Comparison of ENCODE assay signal across 8 mouse cellular contexts in the genomic region with DNA sequence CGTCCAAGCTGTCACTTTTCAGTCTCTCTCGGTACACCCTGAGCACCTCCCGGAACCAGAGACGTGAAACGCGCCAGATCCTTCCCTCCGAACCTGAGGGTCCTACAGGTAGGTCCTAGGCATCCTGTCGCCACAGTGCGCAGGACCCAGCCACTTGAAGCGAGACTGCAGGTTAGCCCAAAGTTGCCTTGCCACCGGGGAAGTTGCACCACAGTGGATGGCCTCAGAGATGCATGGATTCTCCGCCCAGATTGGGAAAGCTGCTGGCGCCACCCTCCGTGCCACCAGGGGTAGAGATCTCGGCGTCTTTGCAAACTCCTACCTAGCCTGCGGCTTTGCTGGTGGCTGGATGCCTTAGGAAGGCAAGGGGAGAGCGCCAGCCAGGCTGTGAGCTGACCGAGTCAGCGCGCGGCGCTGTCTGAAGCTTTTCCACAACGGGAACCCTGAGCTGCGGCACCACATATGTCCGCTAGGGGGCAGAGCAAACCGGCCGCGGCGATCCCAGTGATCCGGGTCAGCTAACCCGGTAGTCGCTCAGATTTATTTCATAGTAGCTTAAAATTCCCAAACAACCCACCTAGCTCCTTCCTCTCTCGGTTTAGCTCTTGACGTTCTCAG. TPM values are rescaled to one million over a fixed set of nuclear protein-coding genes. Genes with fewer than 3 reads are reported as not detected.
A peak's percentile ranks its signal among the peaks of the same experiment; 100 is the strongest.
DNase-seq lines count a peak whose midpoint lies in the region; ATAC-seq lines count a peak whose summit lies in the region.

No protein-coding gene starts in this region.

- intact Hi-C loops in gastrocnemius, postnatal 36 days (cut with DNase I) = loop anchor here (10.0 kb wide), 2 partner anchors 194 to 514 kb away; no protein-coding TSS in a partner anchor
- intact Hi-C loops in left cerebral cortex, postnatal 10 days (cut with DNase I) = loop anchor here (10.0 kb wide), 1 partner anchor 204 kb away; a partner anchor contains a TSS

- 2% methylated on average over 35 of the region's 35 CpGs for WGBS in intestine, embryonic 14.5 days

- peak; percentile 88 to 91 for DNase-seq in adrenal gland, adult 18-20 months (ENCODE audit: low spot score in 2 of 2)
- peak; percentile 88 for DNase-seq in embryo, embryonic 11 days
- DNase-seq in gastrocnemius, postnatal 36 days = peak; percentile 76 to 79
- DNase-seq in intestine, embryonic 14.5 days (ENCODE audit: low spot score) = peak; percentile 95
- DNase-seq in left cerebral cortex, postnatal 10 days (ENCODE audit: extremely low spot score in 1 of 2, low spot score in 2 of 2) = peak; percentile 79 to 85
- peak; percentile 86 for DNase-seq in right cerebral cortex, postnatal 14 days
- DNase-seq in urinary bladder, postnatal 4 days (ENCODE audit: low spot score in 2 of 2) = peak; percentile 71 to 93

- no peak overlapping the region for H3K27ac ChIP-seq in intestine, embryonic 14.5 days (ENCODE audit: low read depth)

- peaks cover 9% of the 10 kb centered on the region for H3K4me1 ChIP-seq in intestine, embryonic 14.5 days (replicated peaks; ENCODE audit: control insufficient read depth, insufficient read depth, low read length)

- peak overlapping the region; percentile 78 for H3K4me2 ChIP-seq in intestine, embryonic 14.5 days (ENCODE audit: low read length)

- peak overlapping the region; percentile 37 for H3K4me3 ChIP-seq in intestine, embryonic 14.5 days (ENCODE audit: low read depth, low read length)

- H3K9me3 ChIP-seq in intestine, embryonic 14.5 days (ENCODE audit: control insufficient read depth, low read length) = no peaks in the 10 kb centered on the region

- no peaks in the 10 kb centered on the region for H3K36me3 ChIP-seq in intestine, embryonic 14.5 days (ENCODE audit: control insufficient read depth, insufficient read depth, low read length)

- H3K27me3 ChIP-seq in intestine, embryonic 14.5 days (replicated peaks; ENCODE audit: control insufficient read depth, insufficient read depth, low read length) = peaks cover 43% of the 10 kb centered on the region

- peak overlapping the region; percentile 23; the same call in 1 of the 2 replicates for H3K9ac ChIP-seq in intestine, embryonic 14.5 days (ENCODE audit: low read length)

- peak; percentile 41 for ATAC-seq in intestine, embryonic 14.5 days (replicated peaks; ENCODE audit: low FRiP score, low TSS enrichment, low read depth)
- peak; percentile 86 for ATAC-seq in megakaryocyte progenitor cell, adult 5-6 weeks (replicated peaks; ENCODE audit: poor library complexity)

RNA-seq across cellular contexts. Expression of a gene that starts 1.0 kb away (rescaled TPM):
- total RNA-seq in adrenal gland, adult 18-20 months (2021) = 100 to 1,000 TPM in 1 of 2 experiments, 10 to 100 TPM in 1; 10.0 to 228 TPM
- total RNA-seq in gastrocnemius, postnatal 36 days (2021) = under 1 TPM; 0.07 to 0.08 TPM
- 0.24 and 0.39 TPM in 2 replicates for polyA plus RNA-seq in intestine, embryonic 14.5 days (2014; fragmentation: Nextera tagmentation; extraction: Ambion mirVana)
- 10 to 100 TPM; 11.6 to 12.3 TPM for total RNA-seq in left cerebral cortex, postnatal 10 days (2021)
- total RNA-seq in megakaryocyte progenitor cell, adult 5-6 weeks (2015) = 0.05 TPM in 1 of 2 replicates, not detected in the other
- total RNA-seq in megakaryocyte progenitor cell, adult 5-6 weeks (2017) = 0.04 TPM in 1 of 2 replicates, not detected in the other

RNA-seq across cellular contexts. Expression of a gene that starts 31.4 kb away (rescaled TPM):
- not detected for total RNA-seq in adrenal gland, adult 18-20 months (2021)
- total RNA-seq in gastrocnemius, postnatal 36 days (2021) = 10 to 100 TPM; 77.5 to 89.4 TPM
- 0.47 and 0.51 TPM in 2 replicates for polyA plus RNA-seq in intestine, embryonic 14.5 days (2014; fragmentation: Nextera tagmentation; extraction: Ambion mirVana)
- total RNA-seq in left cerebral cortex, postnatal 10 days (2021) = under 1 TPM; 0.39 to 0.61 TPM
- not detected in 2 replicates for total RNA-seq in megakaryocyte progenitor cell, adult 5-6 weeks (2015)
- not detected in 2 replicates for total RNA-seq in megakaryocyte progenitor cell, adult 5-6 weeks (2017)

Comparison
In these comparisons a context has a peak if more than half of its experiments do, and no peak if none do; other contexts are left out.
1. RNA of a gene that starts 1.0 kb away (total RNA-seq): 10.0 to 228 TPM in adrenal gland, adult 18-20 months and 11.6 to 12.3 TPM in left cerebral cortex, postnatal 10 days; 0.07 to 0.08 TPM in gastrocnemius, postnatal 36 days and 0.04 to 0.05 TPM in megakaryocyte progenitor cell, adult 5-6 weeks; every median in the first group is over 10 times any median in the second.
2. RNA of a gene that starts 31.4 kb away (total RNA-seq): 77.5 to 89.4 TPM in gastrocnemius, postnatal 36 days; 0.39 to 0.61 TPM in left cerebral cortex, postnatal 10 days, not detected in adrenal gland, adult 18-20 months and not detected in megakaryocyte progenitor cell, adult 5-6 weeks; every median in the first group is over 10 times any median in the second.
3. Peak in every context shown above with its lines, with median percentiles within 50 percentile points of each other: DNase-seq.